Mouse (Mus musculus) forebrain, embryonic 16.5 days (tissue): ENCODE data around the gene Dcun1d1. TPM values are rescaled to one million over a fixed set of nuclear protein-coding genes. Genes with fewer than 3 reads are reported as not detected.

Experiments
- ATAC-seq: fragments of 200-750 bp; cut with Nextera tagmentation; 2 replicates; pipeline ENCODE4 v1.8.0; 2017; ENCODE audit warnings: mild to moderate bottlenecking, moderate library complexity
- H3K27ac ChIP-seq: fragments of 300-500 bp; sonication (generic); 2 replicates; pipeline ENCODE4 v1.5.1; 2014; ENCODE audit warnings: low read length, control low read depth
- H3K27me3 ChIP-seq: fragments of 300-500 bp; sonication (generic); replicated peaks from 2 replicates; pipeline ENCODE4 v1.6.1; 2014; ENCODE audit warnings: low read length; ENCODE audit not compliant: control insufficient read depth, insufficient read depth
- H3K36me3 ChIP-seq: fragments of 300-500 bp; sonication (generic); 2 replicates; pipeline ENCODE4 v1.6.1; 2014; ENCODE audit not compliant: control insufficient read depth, insufficient read depth
- H3K4me1 ChIP-seq: fragments of 300-500 bp; sonication (generic); replicated peaks from 2 replicates; pipeline ENCODE4 v1.6.1; 2014; ENCODE audit warnings: low read length; ENCODE audit not compliant: control insufficient read depth, insufficient read depth
- H3K4me2 ChIP-seq: fragments of 300-500 bp; sonication (generic); 2 replicates; pipeline ENCODE4 v1.6.1; 2014; ENCODE audit warnings: mild to moderate bottlenecking, low read length, control low read depth
- H3K4me3 ChIP-seq: fragments of 300-500 bp; sonication (generic); replicated peaks from 2 replicates; pipeline ENCODE4 v1.5.1; 2014; ENCODE audit warnings: mild to moderate bottlenecking, low read length, control low read depth
- H3K9ac ChIP-seq: fragments of 300-500 bp; sonication (generic); replicated peaks from 2 replicates; pipeline ENCODE4 v1.6.1; 2014; ENCODE audit warnings: low read depth, low read length, control low read depth
- H3K9me3 ChIP-seq: fragments of 300-500 bp; sonication (generic); 2 replicates; pipeline ENCODE4 v1.6.1; 2016; ENCODE audit warnings: low read length; ENCODE audit not compliant: control insufficient read depth
- WGBS: fragments of 180-500 bp; shearing (Covaris S2); extraction: QIAGEN DNeasy Blood & Tissue Kit; methylation state at CpG from one replicate; pipeline ENCODE4 v1.1.7; 2014; 5-methylcytosine and 5-hydroxymethylcytosine counted together
- polyA plus RNA-seq: library from polyadenylated mRNA; unstranded; fragments of >200 nt; fragmentation: Nextera tagmentation; extraction: Ambion mirVana; gene quantifications from 2 replicates; pipeline ENCODE4 v1.2.1, GENCODE M21; 2015

Gene Dcun1d1
- polyA plus RNA-seq, 1 experiment from 2014 or later = 121 TPM

DNA sequence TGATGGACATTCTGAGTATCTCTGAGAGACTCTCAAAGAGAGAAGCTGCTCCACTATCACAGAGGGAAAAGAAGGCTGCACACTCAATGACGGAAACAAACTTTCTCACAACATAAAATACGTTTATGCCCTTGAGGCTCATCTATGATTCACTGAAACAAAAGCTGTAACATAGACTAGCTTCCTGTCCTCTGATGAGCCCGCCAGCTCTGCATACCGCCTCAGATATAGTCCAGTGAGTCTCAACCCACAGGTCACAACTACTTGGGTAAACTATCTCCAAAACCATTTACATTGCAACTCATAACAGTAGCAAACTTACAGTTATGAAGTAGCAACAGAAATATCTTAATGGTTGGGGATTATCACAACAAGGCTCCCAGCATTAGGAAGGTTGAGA lies 14.7 kb downstream of the Dcun1d1 start:
- no peak for ATAC-seq
- WGBS = 86% methylated on average over 4 of the region's 4 CpGs
- H3K27me3 ChIP-seq = no peaks in the 10 kb centered on the region

DNA sequence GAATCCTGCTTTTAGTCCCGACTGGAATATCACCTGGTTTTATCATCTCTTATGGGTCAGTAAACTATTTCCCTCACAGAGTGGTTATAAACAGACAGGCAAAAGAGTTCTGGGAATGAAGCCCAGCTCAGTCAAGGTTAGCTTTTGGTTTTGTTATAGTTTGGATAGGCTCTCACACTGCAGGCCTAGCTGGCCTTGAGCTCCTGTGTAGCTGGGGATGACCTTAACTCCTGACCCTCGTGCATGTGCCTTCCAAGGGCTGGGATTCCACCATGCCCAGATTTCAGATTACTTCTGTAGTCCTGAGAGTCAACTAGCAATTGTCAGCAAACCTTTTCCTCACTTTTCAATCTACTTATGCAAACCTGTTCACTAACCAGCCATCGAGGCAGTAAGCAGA lies 19.0 kb downstream of the Dcun1d1 start:
- Histone ChIP-seq H3K4me2 (no peak overlapping the region), H3K4me1 (no peaks in the 10 kb centered on the region; the same call in 1 of the 2 replicates), H3K27ac (no peak overlapping the region), H3K9ac (no peak overlapping the region), H3K27me3 (no peaks in the 10 kb centered on the region), H3K9me3 (no peaks in the 10 kb centered on the region), H3K36me3 (peaks cover 10% of the 10 kb centered on the region), H3K4me3 (no peak overlapping the region)
- no peak for ATAC-seq
- WGBS = 87% methylated on average over 3 of the region's 3 CpGs

More for the DNA sequence above, 14.7 kb downstream of the Dcun1d1 start:
- H3K4me2 ChIP-seq = no peak overlapping the region
- H3K4me1 ChIP-seq = no peaks in the 10 kb centered on the region; the same call in 1 of the 2 replicates
- H3K9ac ChIP-seq = no peak overlapping the region
- H3K4me3 ChIP-seq = no peak overlapping the region
- H3K27ac ChIP-seq = no peak overlapping the region
- 0 out of 2 replicates have a peak, but pooled peaks cover 2% of the 10 kb centered on the region for H3K36me3 ChIP-seq
- no peaks in the 10 kb centered on the region for H3K9me3 ChIP-seq

DNA sequence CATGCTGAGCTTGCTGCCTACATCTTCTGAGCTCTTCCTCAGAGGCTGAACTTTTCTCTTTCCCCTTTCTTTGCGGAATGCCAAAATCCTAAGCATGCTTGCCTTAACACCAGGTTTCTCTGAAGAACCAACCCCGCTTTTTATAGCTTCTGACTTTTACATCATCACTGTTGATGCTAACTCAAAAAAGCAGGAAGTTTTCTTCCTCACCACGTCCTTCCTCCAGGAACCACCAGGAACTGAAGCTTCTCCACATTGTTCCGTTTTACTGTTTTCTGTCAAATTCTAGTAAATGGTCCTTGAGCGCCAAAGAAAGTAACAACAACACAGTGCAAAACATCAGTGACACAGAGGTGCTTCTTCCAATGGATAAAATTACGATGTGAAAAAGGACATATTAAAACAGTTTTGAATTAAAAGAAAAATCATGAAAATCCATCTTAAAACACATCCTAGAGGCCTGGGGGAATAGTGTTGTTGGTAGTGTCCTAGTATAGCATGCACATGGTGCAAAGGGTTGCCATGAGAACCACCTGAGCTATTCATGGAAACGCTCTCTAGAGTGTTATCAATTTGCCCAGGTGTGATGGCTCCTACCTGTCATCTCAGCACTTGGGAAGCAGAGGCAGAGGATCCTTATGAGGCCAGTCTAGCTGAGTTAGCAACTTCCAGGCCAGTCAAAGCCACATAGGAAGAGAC lies 28.1 kb downstream of the Dcun1d1 start:
- no peak overlapping the region for H3K27ac ChIP-seq
- no peak for ATAC-seq
- no peaks in the 10 kb centered on the region for H3K9me3 ChIP-seq
- no peaks in the 10 kb centered on the region for H3K4me1 ChIP-seq
- WGBS = 92% methylated on average over 7 of the region's 7 CpGs
- H3K9ac ChIP-seq = no peak overlapping the region
- no peaks in the 10 kb centered on the region for H3K27me3 ChIP-seq
- no peak overlapping the region for H3K4me3 ChIP-seq
- no peak overlapping the region for H3K4me2 ChIP-seq
- H3K36me3 ChIP-seq = peaks cover 4% of the 10 kb centered on the region; the same call in 1 of the 2 replicates

DNA sequence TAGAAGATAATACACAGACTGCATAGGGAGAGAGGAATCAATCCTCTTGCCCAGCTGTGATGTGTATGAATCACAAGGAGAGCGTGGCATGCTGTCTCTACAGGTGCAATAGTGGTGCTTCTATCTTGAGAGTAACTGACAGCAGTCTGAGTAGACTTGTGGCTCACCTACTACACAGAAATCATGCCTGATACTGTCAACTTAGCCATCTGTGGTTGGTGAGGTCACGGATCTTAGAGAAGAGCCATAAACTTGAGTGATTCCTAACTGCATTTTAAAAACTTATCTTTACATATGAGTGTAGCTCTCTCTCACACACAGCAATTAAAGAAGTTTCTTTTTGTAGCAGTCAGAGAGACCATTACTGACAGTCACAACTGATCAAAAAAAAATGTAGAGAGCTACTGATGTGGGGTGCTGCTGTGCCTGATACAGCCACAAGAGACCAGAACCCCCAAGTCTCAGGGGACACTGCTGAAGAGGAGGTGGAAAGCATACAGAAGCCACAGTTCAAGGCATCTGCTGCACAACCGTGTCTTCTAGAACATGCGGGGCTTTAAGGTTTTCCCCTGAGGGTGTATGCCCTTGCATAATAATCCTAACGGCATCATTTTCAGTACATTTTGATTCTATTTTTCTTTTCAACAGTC lies 36.6 kb downstream of the Dcun1d1 start:
- Histone ChIP-seq H3K4me1 (no peaks in the 10 kb centered on the region), H3K4me2 (no peak overlapping the region), H3K9ac (no peak overlapping the region), H3K4me3 (no peak overlapping the region), H3K27ac (no peak overlapping the region), H3K9me3 (no peaks in the 10 kb centered on the region), H3K36me3 (peaks cover 9% of the 10 kb centered on the region; the same call in 1 of the 2 replicates), H3K27me3 (no peaks in the 10 kb centered on the region)
- WGBS = 86% methylated on average over 5 of the region's 5 CpGs
- no peak for ATAC-seq

DNA sequence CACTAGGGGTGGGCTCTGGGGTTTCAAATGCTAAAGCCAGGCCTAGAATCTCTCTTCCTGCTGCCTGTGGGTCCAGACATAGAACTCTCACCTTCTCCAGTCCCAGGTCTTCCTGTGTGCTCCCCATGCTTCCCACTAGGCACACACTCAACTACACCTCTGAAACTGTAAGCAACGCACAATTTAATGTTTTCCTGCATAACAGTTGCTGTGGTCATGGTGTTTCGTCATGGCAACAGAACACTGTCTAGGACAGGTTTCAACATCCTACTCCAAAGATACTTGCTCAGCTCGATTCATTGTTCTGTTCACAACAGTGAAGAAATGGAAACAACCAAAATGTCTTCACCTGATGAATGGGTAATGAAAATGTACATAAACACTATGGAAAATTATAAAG lies 38.1 kb downstream of the Dcun1d1 start:
- H3K9me3 ChIP-seq = no peaks in the 10 kb centered on the region
- no peak overlapping the region for H3K4me2 ChIP-seq
- no peak overlapping the region for H3K9ac ChIP-seq
- 98% methylated on average over 3 of the region's 3 CpGs for WGBS
- peaks cover 9% of the 10 kb centered on the region; the same call in 1 of the 2 replicates for H3K36me3 ChIP-seq
- H3K4me1 ChIP-seq = no peaks in the 10 kb centered on the region
- no peak overlapping the region for H3K27ac ChIP-seq
- H3K4me3 ChIP-seq = no peak overlapping the region
- H3K27me3 ChIP-seq = no peaks in the 10 kb centered on the region
- ATAC-seq = no peak

DNA sequence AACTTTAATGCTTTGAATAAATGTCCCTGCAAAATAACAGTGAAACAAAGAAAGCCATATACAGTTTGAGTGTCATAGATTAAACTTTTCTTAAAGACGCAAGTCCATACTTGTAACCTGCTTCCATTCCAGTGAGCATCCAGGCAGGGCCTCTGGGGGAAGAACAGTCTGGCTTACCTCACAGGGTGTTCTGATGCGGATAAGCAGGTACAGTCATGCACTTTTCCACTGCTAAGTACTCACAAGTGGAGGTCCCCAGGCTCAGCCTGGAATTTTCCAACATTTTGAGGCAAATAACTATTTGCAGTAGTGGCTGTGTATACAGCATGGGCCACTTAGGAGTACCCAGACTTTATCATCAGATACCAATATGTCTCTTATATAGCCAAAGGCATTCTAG lies 39.3 kb downstream of the Dcun1d1 start:
- no peaks in the 10 kb centered on the region for H3K9me3 ChIP-seq
- H3K4me1 ChIP-seq = no peaks in the 10 kb centered on the region
- WGBS = 98% methylated on average over 2 of the region's 2 CpGs
- no peak for ATAC-seq
- no peak overlapping the region for H3K9ac ChIP-seq
- H3K27me3 ChIP-seq = no peaks in the 10 kb centered on the region
- H3K4me3 ChIP-seq = no peak overlapping the region
- H3K27ac ChIP-seq = no peak overlapping the region
- peaks cover 6% of the 10 kb centered on the region; the same call in 1 of the 2 replicates for H3K36me3 ChIP-seq
- no peak overlapping the region for H3K4me2 ChIP-seq

DNA sequence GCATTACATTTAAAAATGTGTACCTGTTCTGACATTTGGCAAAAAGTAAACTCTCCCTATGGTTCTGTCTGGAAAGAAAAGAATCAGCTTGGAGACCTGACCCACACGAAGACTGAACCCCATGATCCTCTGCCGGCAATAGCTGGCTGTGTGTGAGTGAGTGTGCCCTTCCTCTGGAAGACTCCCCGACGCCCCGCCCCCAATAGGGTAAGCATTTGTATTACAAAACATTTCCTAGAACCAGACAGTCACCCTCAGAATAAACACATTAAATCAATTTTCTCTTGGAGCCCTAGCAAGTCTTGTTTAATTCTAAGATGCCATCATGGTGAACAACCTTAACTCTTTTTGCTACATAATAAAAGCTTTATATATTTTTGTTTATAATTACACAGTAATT lies 44.1 kb downstream of the Dcun1d1 start:
- no peaks in the 10 kb centered on the region for H3K27me3 ChIP-seq
- H3K9me3 ChIP-seq = no peaks in the 10 kb centered on the region
- H3K4me3 ChIP-seq = no peak overlapping the region
- H3K4me2 ChIP-seq = no peak overlapping the region
- no peak for ATAC-seq
- no peaks in the 10 kb centered on the region for H3K4me1 ChIP-seq
- peaks cover 4% of the 10 kb centered on the region; the same call in 1 of the 2 replicates for H3K36me3 ChIP-seq
- no peak overlapping the region for H3K9ac ChIP-seq
- no peak overlapping the region for H3K27ac ChIP-seq
- 85% methylated on average over 5 of the region's 5 CpGs for WGBS

DNA sequence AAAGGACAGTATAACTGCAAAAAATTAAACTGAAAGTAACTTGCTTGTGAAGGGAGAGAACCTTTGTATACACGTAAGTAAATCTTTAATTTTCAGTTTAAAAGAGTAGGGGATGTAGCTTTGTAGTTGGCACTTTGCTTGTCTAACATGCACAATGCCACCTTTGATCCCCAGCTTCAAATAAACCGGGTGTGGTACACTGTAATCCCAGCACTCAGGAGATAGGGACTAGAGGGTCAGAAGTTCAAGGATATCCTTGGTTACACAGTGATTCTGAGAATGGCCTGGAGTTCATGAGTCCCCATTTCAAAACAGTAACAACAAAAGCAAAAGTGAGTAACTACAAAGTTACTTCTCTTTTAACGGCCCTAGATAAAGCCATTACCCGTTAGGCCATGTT lies 46.1 kb downstream of the Dcun1d1 start:
- no peaks in the 10 kb centered on the region for H3K9me3 ChIP-seq
- H3K4me3 ChIP-seq = no peak overlapping the region
- ATAC-seq = no peak
- no peak overlapping the region for H3K9ac ChIP-seq
- H3K4me2 ChIP-seq = no peak overlapping the region
- no peaks in the 10 kb centered on the region for H3K4me1 ChIP-seq
- H3K27me3 ChIP-seq = no peaks in the 10 kb centered on the region
- peaks cover 2% of the 10 kb centered on the region; the same call in 1 of the 2 replicates for H3K36me3 ChIP-seq
- H3K27ac ChIP-seq = no peak overlapping the region
- 91% methylated on average over 4 of the region's 4 CpGs for WGBS

DNA sequence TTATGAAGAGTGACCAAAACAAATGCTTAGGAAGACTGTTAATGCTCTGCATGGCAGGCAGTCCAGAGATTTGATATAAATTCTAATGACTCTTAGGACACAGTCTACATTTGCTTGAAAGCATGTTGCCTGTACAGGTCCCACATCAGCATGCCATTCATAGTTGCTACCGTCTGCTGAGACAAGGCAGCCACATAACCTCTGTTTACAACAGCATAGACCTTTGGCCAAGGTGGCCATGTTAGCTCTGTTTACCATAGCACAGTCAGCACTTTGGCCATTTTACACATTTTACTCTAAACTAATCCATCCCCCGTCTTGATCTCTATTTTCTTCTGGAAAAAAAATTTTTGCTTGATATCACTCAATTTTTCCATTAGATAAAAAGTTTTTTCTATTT lies 47.7 kb downstream of the Dcun1d1 start:
- Histone ChIP-seq H3K4me1 (no peaks in the 10 kb centered on the region), H3K36me3 (peaks cover 2% of the 10 kb centered on the region; the same call in 1 of the 2 replicates), H3K27me3 (no peaks in the 10 kb centered on the region), H3K4me3 (no peak overlapping the region), H3K4me2 (no peak overlapping the region), H3K9ac (no peak overlapping the region), H3K27ac (no peak overlapping the region), H3K9me3 (no peaks in the 10 kb centered on the region)
- WGBS = 99% methylated on average over 2 of the region's 2 CpGs
- ATAC-seq = no peak
